Mouse (Mus musculus): ENCODE measurements around the gene Olfr694. TPM values are rescaled to one million over a fixed set of nuclear protein-coding genes. Genes with fewer than 3 reads are reported as not detected.
"Not testable (repeated sequence)": the region's sequence is repeated elsewhere in the genome, so short reads cannot be mapped to it uniquely, and the experiment has no call there.

Gene Olfr694
- polyA plus RNA-seq, 2 experiments, result not detected

DNA sequence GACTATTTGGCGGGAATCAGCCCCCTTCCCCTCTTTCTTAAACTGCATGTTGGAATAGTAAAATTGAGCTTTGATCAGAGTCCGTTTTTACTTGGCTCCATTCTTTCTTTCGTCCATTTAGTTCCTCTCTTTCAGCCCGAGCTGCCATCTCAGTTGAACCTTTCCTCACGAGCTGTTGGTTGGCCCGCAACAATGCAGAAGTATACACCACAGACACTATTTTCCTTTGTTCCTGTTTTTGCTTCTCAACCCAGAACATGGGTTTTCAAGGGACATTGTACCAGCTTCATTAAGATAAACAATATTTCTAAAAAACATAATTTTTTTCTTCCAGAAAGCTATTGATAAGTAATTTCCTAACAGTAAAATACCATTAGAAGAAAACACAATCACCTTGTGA lies 19.8 kb upstream of the Olfr694 start:
- Histone ChIP-seq H3K4me1 (replicated peaks; ENCODE audit: control insufficient read depth in 2 of 2, insufficient read depth in 2 of 2, low read length in 1 of 2) (no peaks in the 10 kb centered on the region), H3K4me3 (ENCODE audit: insufficient read depth in 1 of 2, low read depth in 2 of 2, low read length in 2 of 2) (no peak overlapping the region), H3K27me3 (ENCODE audit: control insufficient read depth, insufficient read depth, low read length) (no peaks in the 10 kb centered on the region), H3K9ac (replicated peaks) (no peak overlapping the region), H3K9me3 (ENCODE audit: control insufficient read depth, low read length) (no peaks in the 10 kb centered on the region), H3K4me2 (ENCODE audit: low read depth) (no peak overlapping the region), H3K36me3 (replicated peaks; ENCODE audit: control insufficient read depth, insufficient read depth, low read depth) (no peaks in the 10 kb centered on the region), H3K27ac (no peak overlapping the region)
- DNase-seq (ENCODE audit: low read depth in 3 of 3, low spot score in 3 of 3) (no peak), ATAC-seq (ENCODE audit: insufficient read depth) (no peak)
- TF ChIP-seq EP300 (IDR thresholded peaks at IDR 0.05; ENCODE audit: low read depth) (no peak), CTCF (IDR thresholded peaks at IDR 0.05; ENCODE audit: low read depth) (no peak)
- 40% methylated on average over 6 of the region's 6 CpGs for WGBS (ENCODE audit: insufficient replicate concordance)

DNA sequence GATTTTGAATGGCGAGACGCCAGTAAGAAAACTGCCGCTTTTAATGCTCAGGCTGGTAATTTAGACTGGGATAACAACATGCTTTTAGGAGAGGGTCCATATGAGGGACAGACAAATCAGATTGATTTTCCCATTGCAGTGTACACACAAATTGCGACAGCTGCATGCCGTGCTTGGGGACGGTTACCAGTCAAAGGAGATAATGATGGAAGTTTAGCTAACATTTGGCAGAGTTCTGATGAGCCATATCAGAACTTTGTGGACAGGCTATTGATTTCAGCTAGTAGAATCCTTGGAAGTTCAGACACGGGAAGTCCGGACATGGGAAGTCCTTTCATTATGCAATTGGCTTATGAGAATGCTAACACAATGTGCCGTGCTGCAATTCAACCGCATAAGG lies 16.1 kb upstream of the Olfr694 start:
- H3K4me2 ChIP-seq (ENCODE audit: low read depth); H3K27ac ChIP-seq; H3K36me3 ChIP-seq (replicated peaks; ENCODE audit: control insufficient read depth, insufficient read depth, low read depth); H3K9me3 ChIP-seq (ENCODE audit: control insufficient read depth, low read length); H3K9ac ChIP-seq (replicated peaks); ATAC-seq (ENCODE audit: insufficient read depth); H3K27me3 ChIP-seq (ENCODE audit: control insufficient read depth, insufficient read depth, low read length); DNase-seq (ENCODE audit: low read depth in 3 of 3, low spot score in 3 of 3); H3K4me1 ChIP-seq (replicated peaks; ENCODE audit: control insufficient read depth in 2 of 2, insufficient read depth in 2 of 2, low read length in 1 of 2); H3K4me3 ChIP-seq (ENCODE audit: insufficient read depth in 1 of 2, low read depth in 2 of 2, low read length in 2 of 2): not testable (repeated sequence)
- WGBS (ENCODE audit: insufficient replicate concordance), result 72% methylated on average over 10 of the region's 10 CpGs

DNA sequence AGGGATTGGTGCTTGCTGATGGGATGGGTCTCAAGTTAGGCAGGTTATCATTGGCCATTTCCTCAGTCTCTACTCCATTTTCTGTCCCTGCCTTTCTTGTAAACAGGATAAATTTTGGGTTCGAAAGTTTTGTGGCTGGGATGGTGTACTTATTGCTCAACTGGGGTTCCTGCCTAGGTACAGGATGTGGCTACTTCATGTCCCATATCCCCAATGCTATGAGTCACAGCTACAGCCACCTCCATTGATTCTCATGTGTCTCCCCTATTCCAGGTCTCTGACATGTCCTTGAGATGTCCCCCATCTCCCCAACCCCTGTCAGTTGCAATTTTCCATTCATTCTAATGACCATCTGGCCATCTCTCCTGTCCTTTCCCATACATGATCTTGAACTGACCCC lies 5.3 kb upstream of the Olfr694 start:
- Histone ChIP-seq H3K4me3 (ENCODE audit: insufficient read depth in 1 of 2, low read depth in 2 of 2, low read length in 2 of 2) (no peak overlapping the region), H3K4me2 (ENCODE audit: low read depth) (no peak overlapping the region), H3K4me1 (replicated peaks; ENCODE audit: control insufficient read depth in 2 of 2, insufficient read depth in 2 of 2, low read length in 1 of 2) (no peaks in the 10 kb centered on the region), H3K27ac (no peak overlapping the region), H3K27me3 (ENCODE audit: control insufficient read depth, insufficient read depth, low read length) (no peaks in the 10 kb centered on the region), H3K9me3 (ENCODE audit: control insufficient read depth, low read length) (no peaks in the 10 kb centered on the region), H3K36me3 (replicated peaks; ENCODE audit: control insufficient read depth, insufficient read depth, low read depth) (no peaks in the 10 kb centered on the region), H3K9ac (replicated peaks) (no peak overlapping the region)
- DNase-seq (ENCODE audit: low read depth in 3 of 3, low spot score in 3 of 3), result no peak
- ATAC-seq (ENCODE audit: insufficient read depth), result no peak
- WGBS (ENCODE audit: insufficient replicate concordance), result 40% methylated on average over 1 of the region's 1 CpGs
- no peak for TF ChIP-seq EP300 (IDR thresholded peaks at IDR 0.05; ENCODE audit: low read depth)
- no peak for TF ChIP-seq CTCF (IDR thresholded peaks at IDR 0.05; ENCODE audit: low read depth)

DNA sequence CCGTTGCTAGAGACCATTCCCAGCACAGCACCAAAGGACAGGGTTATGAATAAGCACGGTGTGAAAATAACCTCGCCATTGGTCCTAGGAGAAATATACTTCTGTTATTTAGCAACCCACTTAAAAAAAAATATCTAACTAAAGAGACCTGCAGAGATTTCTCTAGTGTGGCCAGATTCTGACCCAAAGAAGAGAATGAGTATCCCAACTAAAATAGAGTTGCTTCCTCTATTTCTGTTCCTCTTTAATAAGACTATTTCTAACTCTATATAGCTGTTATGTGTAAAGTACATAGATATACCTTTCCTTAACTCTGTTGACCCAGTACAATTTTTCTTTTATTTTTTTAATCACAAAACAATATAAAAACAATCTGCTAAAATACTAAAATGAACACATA lies 1.4 kb upstream of the Olfr694 start:
- no peak overlapping the region for H3K27ac ChIP-seq
- H3K9ac ChIP-seq (replicated peaks), result no peak overlapping the region
- TF ChIP-seq EP300 (IDR thresholded peaks at IDR 0.05; ENCODE audit: low read depth) (no peak), CTCF (IDR thresholded peaks at IDR 0.05; ENCODE audit: low read depth) (no peak)
- no peaks in the 10 kb centered on the region for H3K9me3 ChIP-seq (ENCODE audit: control insufficient read depth, low read length)
- 75% methylated on average over 3 of the region's 3 CpGs for WGBS (ENCODE audit: insufficient replicate concordance)
- H3K27me3 ChIP-seq (ENCODE audit: control insufficient read depth, insufficient read depth, low read length), result no peaks in the 10 kb centered on the region
- H3K36me3 ChIP-seq (replicated peaks; ENCODE audit: control insufficient read depth, insufficient read depth, low read depth), result no peaks in the 10 kb centered on the region
- no peak for ATAC-seq (ENCODE audit: insufficient read depth)
- no peak for DNase-seq (ENCODE audit: low read depth in 3 of 3, low spot score in 3 of 3)
- H3K4me2 ChIP-seq (ENCODE audit: low read depth), result no peak overlapping the region
- no peaks in the 10 kb centered on the region for H3K4me1 ChIP-seq (replicated peaks; ENCODE audit: control insufficient read depth in 2 of 2, insufficient read depth in 2 of 2, low read length in 1 of 2)
- H3K4me3 ChIP-seq (ENCODE audit: insufficient read depth in 1 of 2, low read depth in 2 of 2, low read length in 2 of 2), result no peak overlapping the region

DNA sequence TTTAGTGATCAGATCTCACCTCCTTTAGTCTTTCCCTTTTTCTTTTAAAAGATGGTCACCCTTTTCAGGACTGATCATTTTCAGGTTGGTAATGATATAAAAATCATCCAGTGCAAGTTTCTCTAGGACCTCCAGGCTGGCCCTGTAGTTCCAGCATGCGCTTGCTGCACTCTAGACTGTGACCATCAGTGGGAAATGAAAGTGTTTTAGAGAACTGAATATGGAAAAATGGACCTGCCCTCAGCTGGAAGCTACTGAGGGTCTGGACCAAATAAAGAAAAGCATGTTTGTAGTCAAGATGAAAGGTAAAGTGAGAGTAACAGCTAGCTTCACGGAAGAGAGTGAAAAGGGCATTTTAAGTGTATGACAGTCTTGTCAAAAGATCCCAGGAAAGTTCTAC lies 6.2 kb downstream of the Olfr694 start:
- no peak for ATAC-seq (ENCODE audit: insufficient read depth)
- no peaks in the 10 kb centered on the region for H3K4me1 ChIP-seq (replicated peaks; ENCODE audit: control insufficient read depth in 2 of 2, insufficient read depth in 2 of 2, low read length in 1 of 2)
- H3K4me3 ChIP-seq (ENCODE audit: insufficient read depth in 1 of 2, low read depth in 2 of 2, low read length in 2 of 2), result no peak overlapping the region
- H3K4me2 ChIP-seq (ENCODE audit: low read depth), result no peak overlapping the region
- no peak for TF ChIP-seq CTCF (IDR thresholded peaks at IDR 0.05; ENCODE audit: low read depth)
- no peak for TF ChIP-seq EP300 (IDR thresholded peaks at IDR 0.05; ENCODE audit: low read depth)
- H3K36me3 ChIP-seq (replicated peaks; ENCODE audit: control insufficient read depth, insufficient read depth, low read depth), result no peaks in the 10 kb centered on the region
- no peaks in the 10 kb centered on the region for H3K9me3 ChIP-seq (ENCODE audit: control insufficient read depth, low read length)
- DNase-seq (ENCODE audit: low read depth in 3 of 3, low spot score in 3 of 3), result no peak
- no peak overlapping the region for H3K9ac ChIP-seq (replicated peaks)
- 70% methylated on average over 2 of the region's 2 CpGs for WGBS (ENCODE audit: insufficient replicate concordance)
- H3K27ac ChIP-seq, result no peak overlapping the region
- no peaks in the 10 kb centered on the region for H3K27me3 ChIP-seq (ENCODE audit: control insufficient read depth, insufficient read depth, low read length)

DNA sequence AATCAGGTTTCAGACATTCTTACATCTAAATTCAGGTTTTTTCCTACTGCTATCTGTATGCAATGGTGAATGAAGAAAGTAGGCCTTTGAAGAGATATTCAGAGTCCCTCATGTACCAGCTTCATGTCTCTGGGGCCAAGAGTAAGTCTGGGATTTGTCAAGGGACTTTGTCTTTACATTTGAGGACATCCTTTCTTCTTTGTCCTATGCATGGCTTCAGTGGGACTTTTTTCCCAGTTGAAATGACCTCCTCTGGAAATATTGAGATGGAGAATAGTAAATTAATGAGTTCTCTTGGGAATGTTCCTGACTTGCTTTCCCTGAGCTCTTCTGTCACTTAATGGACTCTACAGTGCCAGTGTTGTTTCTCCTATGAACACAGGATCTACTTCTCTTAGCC lies 11.1 kb downstream of the Olfr694 start, which contains the start of gene Olfr693:
Gene Olfr693 (minus strand): TSS at position 101 of the 400 bp plus-strand sequence.
- ATAC-seq (ENCODE audit: insufficient read depth) (no peak), DNase-seq (ENCODE audit: low read depth in 3 of 3, low spot score in 3 of 3) (no peak)
- Histone ChIP-seq H3K4me1 (replicated peaks; ENCODE audit: control insufficient read depth in 2 of 2, insufficient read depth in 2 of 2, low read length in 1 of 2) (no peaks in the 10 kb centered on the region), H3K27me3 (ENCODE audit: control insufficient read depth, insufficient read depth, low read length) (no peaks in the 10 kb centered on the region), H3K9me3 (ENCODE audit: control insufficient read depth, low read length) (no peaks in the 10 kb centered on the region), H3K4me2 (ENCODE audit: low read depth) (no peak within 1 kb of the TSS), H3K9ac (replicated peaks) (no peak within 1 kb of the TSS), H3K4me3 (ENCODE audit: insufficient read depth in 1 of 2, low read depth in 2 of 2, low read length in 2 of 2) (no peak within 1 kb of the TSS), H3K36me3 (replicated peaks; ENCODE audit: control insufficient read depth, insufficient read depth, low read depth) (no peaks in the 10 kb centered on the region), H3K27ac (no peak within 1 kb of the TSS)
- TF ChIP-seq EP300 (IDR thresholded peaks at IDR 0.05; ENCODE audit: low read depth) (no peak), CTCF (IDR thresholded peaks at IDR 0.05; ENCODE audit: low read depth) (no peak)

Data from liver, embryonic 14.5 days (tissue).